Mouse (Mus musculus) common myeloid progenitor, adult 5-6 weeks (primary cell): ENCODE results near the gene Vhl. TPM values are rescaled to one million over a fixed set of nuclear protein-coding genes. Genes with fewer than 3 reads are reported as not detected.

ENCODE experiments used
- ATAC-seq: replicated peaks from 2 replicates; pipeline ENCODE4 v1.8.0; 2016; ENCODE audit warnings: low read depth, mild to moderate bottlenecking, moderate TSS enrichment, inconsistent platforms; ENCODE audit not compliant: poor library complexity, severe bottlenecking
- total RNA-seq: library from RNA; stranded (forward); fragments of 200-1000, 187-1606 nt; gene quantifications from 2 replicates; pipeline ENCODE4 v1.2.3, GENCODE M21; 2017

Gene Vhl
- 10.6 and 15.9 TPM in 2 replicates for total RNA-seq

DNA sequence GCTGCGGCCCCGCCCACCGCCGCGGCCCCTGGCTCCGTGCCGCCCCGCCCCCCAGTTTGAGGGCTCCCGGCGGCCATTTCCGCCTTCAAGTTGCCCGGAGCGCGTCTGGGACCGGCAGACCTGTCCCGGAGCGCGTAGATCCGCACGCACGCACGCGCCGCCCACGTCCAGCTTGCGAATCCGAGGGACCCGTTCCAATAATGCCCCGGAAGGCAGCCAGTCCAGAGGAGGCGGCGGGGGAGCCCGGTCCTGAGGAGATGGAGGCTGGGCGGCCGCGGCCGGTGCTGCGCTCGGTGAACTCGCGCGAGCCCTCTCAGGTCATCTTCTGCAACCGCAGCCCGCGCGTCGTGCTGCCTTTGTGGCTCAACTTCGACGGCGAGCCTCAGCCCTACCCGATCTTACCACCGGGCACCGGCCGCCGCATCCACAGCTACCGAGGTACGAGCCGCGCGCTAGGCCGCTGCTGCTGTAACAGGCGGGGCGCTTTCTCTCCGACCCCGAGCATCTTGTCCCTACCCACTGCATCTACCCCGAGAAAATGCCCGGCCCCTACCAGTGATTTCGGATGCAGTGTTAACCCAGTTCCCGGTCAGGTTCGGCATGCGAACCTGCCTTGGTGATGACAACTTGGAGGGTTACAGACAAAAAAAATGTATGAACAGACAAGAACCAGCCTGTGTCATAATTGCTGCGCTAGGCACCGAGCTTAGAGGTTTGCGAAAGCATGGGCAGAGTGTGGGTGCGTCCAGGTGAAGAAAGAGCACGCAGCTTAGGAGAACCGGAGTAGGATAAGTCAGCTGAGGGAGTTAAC lies at the start of gene Vhl:
Gene Vhl (plus strand): TSS at position 19 of the 811 bp plus-strand sequence.
- peak; percentile 76 for ATAC-seq

DNA sequence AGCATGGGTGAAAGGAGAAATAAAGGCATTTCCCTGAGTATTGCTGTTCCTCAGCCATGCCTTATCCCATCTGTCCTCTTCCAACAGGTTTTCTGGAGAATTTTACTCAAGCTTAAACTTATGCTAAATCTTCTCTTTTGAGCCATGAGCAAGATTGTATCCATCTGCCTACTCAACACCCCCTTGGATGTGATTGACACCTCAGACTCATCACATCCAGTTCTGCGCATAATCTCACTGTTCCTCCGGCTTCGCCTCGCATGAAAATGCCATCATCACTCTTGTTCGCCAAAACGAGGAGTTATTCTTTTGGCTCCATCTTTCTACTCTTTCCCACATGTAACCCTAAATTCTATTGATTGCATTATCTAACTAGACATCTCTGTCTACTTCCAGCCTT lies 47.7 kb upstream of the Vhl start:
- ATAC-seq, result no peak

GRCm38 (mm10) chr6:113579306-113579705 lies 44.5 kb upstream of the Vhl start:
- ATAC-seq, result no peak

- ATAC-seq, result no peak
Observed at GRCm38 (mm10) chr6:113583023-113583422, 40.7 kb upstream of the Vhl start.

GRCm38 (mm10) chr6:113585065-113585464 lies 38.7 kb upstream of the Vhl start:
- no peak for ATAC-seq

DNA sequence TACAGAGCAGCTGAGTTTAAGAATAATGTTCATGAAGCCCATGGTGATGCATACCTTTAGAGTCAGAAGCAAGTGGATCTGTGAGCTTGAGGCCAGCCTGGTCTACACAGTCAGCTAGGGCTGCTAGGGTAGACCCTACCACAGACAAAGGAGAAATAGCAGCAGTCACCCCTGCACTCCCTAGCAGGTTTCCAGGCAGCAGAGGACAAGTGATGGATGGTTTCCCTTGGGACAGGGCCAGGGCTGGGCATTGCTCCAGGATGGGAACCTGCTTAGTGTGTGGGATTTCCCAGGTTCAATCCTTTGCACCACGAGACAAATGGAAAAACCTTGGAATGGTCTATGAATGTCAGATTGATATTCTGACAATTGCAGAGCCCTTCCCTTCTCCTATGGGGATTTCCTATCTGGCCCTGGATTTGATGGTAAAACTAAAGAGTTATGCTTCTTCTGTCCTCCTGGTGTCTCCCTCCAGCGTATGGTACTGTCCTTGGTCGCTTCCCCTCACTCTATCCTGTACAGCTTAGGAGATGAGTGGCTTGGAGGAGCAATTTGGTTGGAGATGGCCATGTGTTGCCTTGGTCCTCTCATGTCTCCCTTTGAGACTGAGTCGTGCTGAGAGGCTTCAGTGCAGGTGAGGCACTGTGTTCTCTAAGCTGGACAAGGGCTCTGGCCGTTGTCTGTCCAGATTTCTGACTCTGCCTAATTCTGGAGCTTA lies 37.1 kb upstream of the Vhl start:
- no peak for ATAC-seq

DNA sequence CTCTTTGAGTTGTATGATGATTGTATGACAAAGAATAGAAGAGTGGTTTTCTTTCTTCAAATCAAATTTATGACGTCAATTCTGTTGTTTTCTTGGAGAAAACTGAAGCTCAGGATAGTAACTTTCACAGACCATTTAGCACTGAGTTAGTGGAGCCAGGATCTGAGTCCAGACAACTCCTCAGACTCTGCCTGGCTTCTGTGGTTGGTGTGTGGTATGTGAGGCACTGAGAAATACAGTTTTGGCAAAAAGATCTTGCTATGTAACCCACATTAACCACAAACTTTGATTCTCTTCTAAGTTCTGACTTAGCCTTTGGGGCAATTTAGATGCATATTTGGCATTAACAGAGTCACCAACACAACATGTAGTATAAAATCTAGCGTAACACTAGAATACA lies 31.1 kb upstream of the Vhl start:
- ATAC-seq, result no peak

DNA sequence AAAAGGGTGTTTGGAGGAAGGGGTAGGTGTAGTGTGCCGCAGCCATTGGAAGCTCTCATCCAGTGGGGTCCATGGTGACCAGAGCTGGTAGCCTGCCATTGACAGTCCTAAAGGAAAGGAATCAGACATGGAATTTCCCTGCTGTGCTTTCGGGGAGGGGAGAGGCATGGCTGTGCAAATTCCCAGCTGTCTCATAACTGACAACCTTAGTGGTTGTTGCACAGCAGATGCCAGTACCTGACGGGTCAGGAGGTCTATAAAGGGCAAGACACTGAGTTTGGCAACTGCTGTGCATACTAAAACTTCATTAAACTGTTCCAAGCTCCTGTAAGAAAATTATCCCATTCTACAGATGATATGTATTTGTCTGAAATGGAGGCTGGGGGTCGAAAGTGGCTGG lies 25.8 kb upstream of the Vhl start:
- no peak for ATAC-seq

DNA sequence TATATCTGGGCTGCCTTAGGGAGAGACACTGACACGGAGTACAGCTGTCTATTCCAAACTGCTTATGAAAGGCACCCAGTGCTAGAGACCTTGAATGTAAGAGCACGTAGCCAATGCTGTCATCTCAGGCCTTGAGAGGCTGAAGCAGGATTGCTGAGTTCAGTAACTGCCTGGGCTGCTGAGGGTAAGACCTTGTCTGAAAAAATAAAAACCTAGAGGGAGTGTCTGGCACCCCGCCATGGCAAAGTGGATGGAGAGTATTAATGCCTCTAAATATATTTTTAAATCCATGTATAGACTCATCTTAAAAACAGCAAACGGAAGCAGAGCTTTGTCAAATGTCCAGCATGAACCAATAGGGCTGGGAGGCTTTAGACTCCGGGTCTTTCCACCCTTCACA lies 23.9 kb upstream of the Vhl start:
- no peak for ATAC-seq

- no peak for ATAC-seq
Observed at GRCm38 (mm10) chr6:113600543-113601139, 23.1 kb upstream of the Vhl start, which contains the start of gene Fancd2os. Fancd2os (minus strand) TSS chr6:113600715.

- ATAC-seq, result 0 out of 2 replicates have a peak, but pooled peaks have one; percentile 4
Observed at GRCm38 (mm10) chr6:113602821-113603220, 20.9 kb upstream of the Vhl start.

GRCm38 (mm10) chr6:113603993-113604392 lies 19.8 kb upstream of the Vhl start:
- ATAC-seq, result no peak

GRCm38 (mm10) chr6:113604432-113605223 lies 19.1 kb upstream of the Vhl start, which contains the start of gene Brk1:
Brk1 (plus strand) TSS chr6:113604772.
- peak; percentile 82 for ATAC-seq

DNA sequence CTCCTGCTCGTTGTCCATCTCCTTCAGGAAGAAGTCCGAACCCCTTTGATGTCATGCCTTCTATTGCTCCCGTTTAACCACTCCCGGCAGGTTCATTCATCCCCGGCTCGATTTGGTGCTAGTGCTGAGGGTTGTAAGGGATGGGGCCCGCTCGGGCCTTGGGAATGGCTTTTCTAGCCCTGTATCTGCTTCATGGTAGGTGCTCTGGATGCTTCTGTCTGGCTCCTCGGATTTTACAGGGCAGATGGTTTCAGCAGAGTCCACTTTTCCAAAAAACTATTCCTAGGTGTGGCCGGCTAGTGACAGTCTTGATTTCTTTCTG lies 18.6 kb upstream of the Vhl start:
- ATAC-seq, result no peak

- ATAC-seq, result no peak
Observed at GRCm38 (mm10) chr6:113608871-113609270, 14.9 kb upstream of the Vhl start.

DNA sequence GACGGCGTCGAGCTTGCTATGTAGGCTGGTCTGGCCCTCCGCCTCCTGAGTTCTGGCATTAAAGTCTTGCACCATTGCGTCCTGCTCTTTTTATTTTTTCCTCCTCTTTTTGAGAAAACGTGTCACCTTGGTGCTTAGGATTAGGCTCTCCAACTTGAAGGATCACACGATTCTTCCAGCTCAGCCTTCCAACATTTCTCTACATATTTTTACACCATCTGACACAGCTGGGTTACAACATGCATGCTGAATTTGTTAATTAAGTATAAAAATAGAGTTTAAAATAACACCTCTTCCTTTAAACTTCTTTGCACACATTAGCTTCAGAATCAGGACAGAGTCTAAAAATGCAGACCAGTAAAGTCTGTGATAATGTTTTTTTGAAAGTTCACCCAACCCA lies 14.5 kb upstream of the Vhl start:
- no peak for ATAC-seq

DNA sequence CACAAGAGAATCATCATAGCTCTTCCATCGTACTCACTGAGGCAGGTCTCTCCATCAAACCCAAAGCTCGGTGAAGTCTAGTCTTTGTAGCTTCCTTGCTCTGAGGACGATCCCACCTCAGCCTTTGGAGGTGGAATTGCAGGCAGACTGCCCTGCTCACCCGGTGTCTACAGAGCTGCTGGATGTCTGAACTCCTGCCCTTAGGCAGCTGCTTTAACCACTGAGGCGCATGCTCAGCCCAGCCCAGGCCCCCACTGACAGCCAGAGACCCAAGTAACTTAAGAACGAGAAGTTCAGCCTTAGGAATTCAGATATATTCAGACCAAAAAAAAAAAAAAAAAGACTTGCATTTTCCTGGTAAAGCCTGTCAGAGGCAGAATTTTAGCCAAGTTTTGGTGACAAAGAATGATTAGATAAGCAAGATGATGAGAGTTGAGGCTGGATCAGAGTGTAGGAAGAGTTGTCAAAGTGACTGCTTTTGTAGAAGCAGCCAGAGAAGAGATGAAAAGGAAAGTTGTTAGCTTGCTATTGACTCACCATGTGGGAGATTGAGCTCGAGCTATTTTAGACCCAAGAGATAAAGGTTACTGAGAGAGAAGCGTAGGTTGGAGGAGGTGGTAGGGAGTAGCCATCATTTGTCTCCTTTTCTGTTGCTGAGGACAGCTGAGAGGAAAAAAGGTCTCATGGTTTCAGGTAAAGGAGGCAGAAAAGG lies 11.3 kb upstream of the Vhl start:
- ATAC-seq, result no peak

DNA sequence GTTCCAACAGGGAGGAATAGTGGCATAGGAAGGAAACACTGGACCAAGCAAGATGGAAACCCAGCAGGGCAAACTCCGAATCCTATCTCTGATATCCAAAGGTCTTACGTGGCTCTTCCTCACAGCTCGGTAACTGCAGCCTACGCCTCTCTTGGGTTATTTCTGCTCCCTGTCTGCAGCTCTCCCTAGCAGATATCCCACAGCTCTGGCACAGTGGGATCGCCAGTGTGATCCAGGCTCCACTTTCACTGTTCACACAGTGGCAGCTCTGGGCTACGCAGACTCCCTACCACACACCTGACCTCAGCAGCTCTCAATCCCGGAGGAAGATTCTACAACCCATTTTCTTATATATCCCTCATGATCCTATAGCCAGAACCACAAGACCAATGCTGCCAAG lies 9.6 kb upstream of the Vhl start:
- no peak for ATAC-seq

- no peak for ATAC-seq
Observed at GRCm38 (mm10) chr6:113614997-113615396, 8.8 kb upstream of the Vhl start.

- no peak for ATAC-seq
Observed at GRCm38 (mm10) chr6:113615489-113615888, 8.3 kb upstream of the Vhl start.
